Mouse (Mus musculus) adrenal gland, adult 18-20 months (tissue): Measurements from ENCODE around the gene Ankrd24. TPM values are rescaled to one million over a fixed set of nuclear protein-coding genes. Genes with fewer than 3 reads are reported as not detected.
"Not testable (repeated sequence)": the region's sequence is repeated elsewhere in the genome, so short reads cannot be mapped to it uniquely, and the experiment has no call there.

Experiments
- DNase-seq, 2 experiments: peaks; one replicate each; pipeline ENCODE4 v3.0.0; 2021 to 2022; ENCODE audit warnings: low spot score in 2 of 2
- total RNA-seq, 2 experiments: library from RNA; stranded (reverse); gene quantifications; 1 replicate in 1 of 2; 2 replicates in 1 of 2; pipeline ENCODE4 v1.2.3; 2021

Ankrd24 gene
- total RNA-seq, 2 experiments from 2014 or later, result 20.6 to 21.6 TPM

GRCm38 (mm10) chr10:81642648-81643448 lies 14.5 kb downstream of the Ankrd24 start:
- DNase-seq, result no peak

DNA sequence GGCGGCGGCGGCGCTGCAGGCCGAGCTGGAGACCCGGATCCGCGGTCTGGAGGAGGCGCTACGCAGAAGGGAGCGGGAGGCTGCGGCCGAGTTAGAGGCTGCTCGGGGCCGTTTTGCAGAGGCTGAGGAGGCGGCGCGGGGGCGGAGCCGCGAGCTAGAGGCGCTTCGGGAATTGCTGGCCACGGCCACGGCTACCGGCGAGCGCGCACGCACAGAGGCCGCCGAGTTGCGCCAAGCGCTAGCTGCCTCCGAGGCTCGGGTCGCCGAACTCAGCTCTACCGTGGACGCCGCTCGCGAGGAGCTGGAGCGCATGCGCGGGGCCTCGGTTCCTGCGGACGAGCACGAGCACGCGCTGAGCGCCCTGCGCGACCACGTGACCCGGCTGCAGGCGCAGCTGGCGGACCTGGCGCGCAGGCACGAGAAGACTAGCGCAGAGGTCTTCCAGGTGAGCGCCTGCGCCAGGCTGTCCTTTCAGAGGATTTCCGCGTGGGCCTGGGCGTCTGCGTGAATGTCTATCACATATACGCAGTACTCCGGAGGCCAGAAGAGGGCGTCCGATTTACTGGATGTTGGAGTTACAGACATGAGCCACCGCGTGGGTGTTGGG lies 15.2 kb downstream of the Ankrd24 start:
- peak; percentile 93 for DNase-seq

- no peak for DNase-seq
These were observed 15.8 kb downstream of the Ankrd24 start for GRCm38 (mm10) chr10:81644162-81644561.

DNA sequence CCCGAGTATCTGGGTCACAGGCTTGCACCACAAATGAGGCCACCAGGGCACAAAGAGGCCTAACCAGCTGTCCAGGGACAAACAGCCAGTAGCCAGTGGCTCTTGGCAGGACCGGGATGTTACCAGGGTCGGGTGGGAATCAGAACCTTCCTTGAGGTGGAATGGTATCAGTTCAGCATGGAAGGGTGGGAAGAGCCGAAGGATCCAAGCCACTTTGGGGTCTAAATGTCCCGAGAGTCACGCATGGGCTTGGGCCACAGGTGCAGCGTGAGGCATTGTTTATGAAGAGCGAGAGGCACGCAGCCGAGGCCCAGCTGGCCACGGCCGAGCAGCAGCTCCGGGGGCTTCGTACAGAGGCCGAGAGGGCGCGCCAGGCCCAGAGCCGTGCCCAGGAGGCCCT lies 16.4 kb downstream of the Ankrd24 start:
- peak in 1 of 2 experiments; percentile 18 for DNase-seq

- DNase-seq, result no peak
These were observed 17.1 kb downstream of the Ankrd24 start for GRCm38 (mm10) chr10:81645391-81645790.

DNA sequence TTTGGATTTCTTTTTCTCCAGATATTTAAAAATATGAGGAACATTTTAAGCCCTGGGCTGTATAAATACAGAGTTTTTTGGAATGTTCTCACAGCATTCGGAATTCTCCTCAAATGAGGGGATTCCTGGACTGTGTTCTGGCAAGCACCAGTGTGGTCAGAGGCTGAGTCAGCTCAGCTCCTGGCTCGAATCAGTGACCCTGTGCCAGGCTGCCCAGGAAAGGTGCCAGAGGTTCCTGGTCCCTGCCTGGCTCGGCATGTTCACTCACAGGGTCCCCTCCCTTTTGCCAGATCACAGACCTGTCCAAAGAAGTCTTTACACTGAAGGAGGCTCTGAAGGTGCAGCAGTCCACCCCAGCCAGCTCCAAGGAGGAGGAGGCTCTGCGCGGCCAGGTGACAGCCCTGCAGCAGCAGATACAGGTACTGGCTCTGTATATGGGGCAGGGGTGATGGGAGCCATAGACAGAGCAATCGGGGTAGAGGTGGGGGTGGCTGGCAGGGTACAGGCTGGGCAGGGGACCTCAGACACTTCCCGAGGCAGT lies 17.7 kb downstream of the Ankrd24 start:
- peak in 1 of 2 experiments; percentile 23 for DNase-seq

DNA sequence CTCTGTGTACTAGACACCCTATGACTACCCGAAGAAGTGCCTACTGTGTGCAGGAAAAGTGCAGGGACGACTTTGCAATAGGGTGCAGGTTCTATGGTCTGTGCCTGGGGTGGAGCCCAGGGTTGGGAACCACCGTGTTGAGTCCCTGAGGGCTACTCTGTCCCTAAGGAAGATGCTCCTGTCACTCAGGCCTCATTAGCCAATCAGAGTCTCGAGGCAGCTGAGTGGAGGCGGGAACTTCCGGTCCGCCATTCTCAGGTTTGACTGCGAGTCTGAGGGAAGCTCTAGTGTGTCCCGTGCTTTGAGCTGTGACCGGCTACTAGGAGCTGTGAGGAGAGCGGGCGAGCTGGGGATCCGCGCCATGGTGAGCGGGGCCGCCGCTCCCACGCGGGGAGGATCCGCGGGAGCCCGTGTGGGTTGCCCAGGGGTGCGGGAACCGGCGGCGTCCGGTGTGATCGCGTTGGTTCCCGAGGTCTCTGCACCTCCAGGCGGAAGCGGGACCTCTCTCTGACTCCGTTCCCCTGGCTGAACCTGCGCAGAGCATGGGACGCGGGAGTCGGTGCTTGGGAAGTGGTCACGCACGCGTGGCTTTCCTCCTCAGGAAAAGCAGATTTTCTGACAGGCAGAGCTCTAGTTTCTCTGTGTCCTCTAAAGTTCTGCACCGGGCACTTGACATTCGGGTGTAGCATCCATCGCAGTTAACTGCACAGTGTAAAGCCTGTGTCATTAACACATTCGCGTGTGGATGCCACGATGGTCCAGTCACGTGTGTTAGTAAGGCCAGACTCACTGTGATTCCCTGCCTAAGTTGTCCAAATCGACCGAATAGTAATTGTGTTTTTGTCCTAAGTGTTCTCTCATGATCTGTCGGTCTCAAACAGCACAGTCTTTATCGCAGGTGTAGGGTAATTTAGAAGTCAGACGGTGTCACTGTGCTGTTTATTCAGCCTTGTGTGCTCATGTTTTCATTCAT lies 20.7 kb downstream of the Ankrd24 start, which contains the start of gene Gm10778:
Gm10778 (plus strand) TSS at position 257 of the 973 bp plus-strand sequence.
- peak; percentile 78 for DNase-seq

GRCm38 (mm10) chr10:81655178-81655577 lies 26.8 kb downstream of the Ankrd24 start:
- DNase-seq, result peak in 1 of 2 experiments; percentile 1

- DNase-seq, result no peak
These were observed 27.8 kb downstream of the Ankrd24 start for GRCm38 (mm10) chr10:81656174-81656573.

DNA sequence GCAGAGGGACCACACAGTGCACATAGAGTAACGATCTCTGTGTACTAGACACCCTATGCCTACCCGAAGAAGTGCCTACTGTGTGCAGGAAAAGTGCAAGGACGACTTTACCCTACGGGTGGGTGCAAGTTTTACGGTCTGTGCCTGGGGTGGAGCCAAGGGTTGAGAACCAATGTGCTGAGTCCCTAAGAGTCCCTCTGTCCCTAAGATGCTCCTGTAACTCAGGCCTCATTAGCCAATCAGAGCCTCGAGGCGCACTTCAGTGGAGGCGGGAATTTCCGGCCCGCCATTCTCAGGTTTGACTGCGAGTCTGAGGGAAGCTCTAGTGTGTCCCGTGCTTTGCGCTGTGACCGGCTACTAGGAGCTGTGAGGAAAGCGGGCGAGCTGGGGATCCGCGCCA lies 58.8 kb downstream of the Ankrd24 start:
- not testable (repeated sequence) for DNase-seq

Other genes starting within 250 kb of the Ankrd24 start
- gene Dohh, start 244.1 kb upstream of the Ankrd24 start, total RNA-seq, result 10 to 100 TPM; 49.1 to 50.5 TPM
- gene Gm48551, start 244.1 kb upstream of the Ankrd24 start, total RNA-seq, result 1 to 10 TPM; 1.5 to 1.9 TPM
- 1 to 10 TPM; 1.4 to 2.6 TPM for gene Gm48552, start 239.5 kb upstream of the Ankrd24 start, total RNA-seq
- gene Smim24, start 235.5 kb upstream of the Ankrd24 start, total RNA-seq, result 1 to 10 TPM; 1.1 to 1.2 TPM
- gene Nfic, start 172.9 kb upstream of the Ankrd24 start, total RNA-seq, result 10 to 100 TPM; 69.1 to 78.7 TPM
- gene Celf5, start 145.8 kb upstream of the Ankrd24 start, total RNA-seq, result under 1 TPM; 0.42 to 0.50 TPM
- gene Ncln, start 132.1 kb upstream of the Ankrd24 start, total RNA-seq, result 100 to 1,000 TPM; 106 to 118 TPM
- gene S1pr4, start 128.4 kb upstream of the Ankrd24 start, total RNA-seq, result 1 to 10 TPM; 1.3 to 1.4 TPM
- gene Gna15, start 104.3 kb upstream of the Ankrd24 start, total RNA-seq, result 1 to 10 TPM; 1.7 to 2.6 TPM
- gene Gna11, start 83.3 kb upstream of the Ankrd24 start, total RNA-seq, result 10 to 100 TPM; 81.7 to 83.4 TPM
- 1,000 to 10,000 TPM in 1 of 2 experiments, 100 to 1,000 TPM in 1; 911 to 1,138 TPM for gene Aes, start 69.1 kb upstream of the Ankrd24 start, total RNA-seq
- 10 to 100 TPM; 58.2 to 65.6 TPM for gene Tle2, start 54.0 kb upstream of the Ankrd24 start, total RNA-seq
- gene Tle6, start 27.5 kb upstream of the Ankrd24 start, total RNA-seq, result 10 to 100 TPM; 21.4 to 37.3 TPM
- 1 to 10 TPM; 1.2 to 1.7 TPM for gene BC025920, start 22.3 kb upstream of the Ankrd24 start, total RNA-seq
- 10 to 100 TPM; 18.2 to 21.5 TPM for gene Sirt6, start 743 bp upstream of the Ankrd24 start, total RNA-seq
- gene Gm10778, start 20.5 kb downstream of the Ankrd24 start, total RNA-seq, result 1 to 10 TPM; 2.4 to 2.8 TPM
- gene Zfp433, start 76.3 kb downstream of the Ankrd24 start, total RNA-seq, result 1 to 10 TPM; 4.4 to 5.8 TPM
- gene Gm3055, start 142.6 kb downstream of the Ankrd24 start, total RNA-seq, result 1 to 10 TPM; 1.8 to 3.3 TPM
- 1 to 10 TPM; 1.2 to 1.9 TPM for gene Gm4767, start 183.6 kb downstream of the Ankrd24 start, total RNA-seq
- 1 to 10 TPM in 1 of 2 experiments, under 1 TPM in 1; 0.83 to 1.6 TPM for gene Gm32687, start 235.4 kb downstream of the Ankrd24 start, total RNA-seq